Mouse (Mus musculus) heart, postnatal 0 days (tissue): ENCODE measurements around the gene Cramp1l.

ENCODE experiments used
- CTCF ChIP-seq: IDR thresholded peaks from 2 replicates; pipeline ENCODE4 v1.5.1; 2016; ENCODE audit warnings: antibody characterized with exemption, control low read depth, low read depth
- EP300 ChIP-seq: IDR thresholded peaks from 2 replicates; pipeline ENCODE4 v1.6.1; 2016; ENCODE audit warnings: antibody characterized with exemption, low read depth

- no peak for TF ChIP-seq CTCF
- TF ChIP-seq EP300 = no peak
Measured at GRCm38 (mm10) chr17:24934926-24935325, 80.7 kb downstream of the Cramp1l start.
